Mouse (Mus musculus): ENCODE measurements around the gene Scube1.

Gene Scube1

DNA sequence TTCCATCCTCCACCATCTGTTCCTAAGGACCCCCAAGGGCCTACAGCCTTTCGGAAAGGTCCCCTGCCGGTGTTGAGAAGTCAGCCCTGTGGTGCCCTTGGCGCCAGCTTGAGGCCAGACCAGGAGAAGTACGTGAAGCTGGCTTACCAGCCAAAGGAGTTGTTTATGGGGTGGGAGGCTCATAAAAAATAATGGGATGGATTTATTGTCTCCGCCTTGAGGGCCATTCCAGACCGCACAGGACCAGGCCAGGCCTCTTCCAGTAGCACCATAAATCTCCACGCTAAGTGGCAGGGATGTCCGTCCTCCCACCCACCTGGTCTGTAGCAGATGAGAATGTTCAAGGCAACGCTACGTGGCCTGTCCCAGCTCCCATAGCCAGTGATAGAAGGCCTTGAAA is 58.4 kb downstream of the Scube1 start:
- no peak for DNase-seq (ENCODE audit: extremely low read depth, low read depth)

DNA sequence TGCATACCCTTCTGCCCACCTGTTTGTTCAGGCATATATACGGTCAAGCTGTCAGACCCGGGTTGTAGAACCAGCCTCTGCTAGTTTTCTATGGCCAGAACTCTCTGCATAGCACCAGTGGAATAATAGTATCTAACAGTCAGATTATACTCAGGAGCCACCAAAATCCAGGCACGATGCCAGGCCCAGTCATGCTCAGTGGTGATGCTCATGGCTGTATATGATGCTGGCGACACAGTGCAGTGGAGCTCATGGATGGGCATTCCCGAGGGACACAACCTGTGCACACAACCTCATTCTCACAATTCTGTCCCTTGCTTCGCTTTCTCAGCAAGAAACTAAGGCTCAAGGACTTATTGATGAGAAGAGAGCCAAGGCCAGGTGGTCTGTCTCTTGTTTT is 58.8 kb downstream of the Scube1 start:
- no peak for DNase-seq (ENCODE audit: extremely low read depth, low read depth)

- DNase-seq (ENCODE audit: extremely low read depth, low read depth) = no peak
Measured at GRCm38 (mm10) chr15:83664722-83665121, 60.1 kb downstream of the Scube1 start.

DNA sequence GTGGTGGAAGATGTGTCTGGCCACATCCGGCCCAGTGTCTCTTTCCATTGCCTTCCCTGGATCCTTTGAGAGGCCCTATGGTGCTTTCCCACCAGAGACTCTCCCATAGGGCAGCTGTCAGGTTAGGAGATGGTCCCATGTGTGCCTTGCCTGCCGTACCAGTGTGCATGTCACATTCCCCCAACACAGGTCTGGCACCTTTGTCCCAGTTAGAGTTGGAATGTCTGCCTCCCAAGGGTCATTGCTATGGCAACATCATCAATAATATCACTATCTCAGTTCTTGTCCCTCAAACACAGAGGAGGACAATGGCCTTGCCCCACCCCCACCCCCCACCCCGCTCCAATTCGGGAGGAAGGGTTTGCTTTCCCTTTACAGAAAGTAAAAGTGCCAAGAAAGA is 61.8 kb downstream of the Scube1 start:
- no peak for DNase-seq (ENCODE audit: extremely low read depth, low read depth)

- DNase-seq (ENCODE audit: extremely low read depth, low read depth) = no peak
Measured at GRCm38 (mm10) chr15:83662106-83662505, 62.7 kb downstream of the Scube1 start.

DNA sequence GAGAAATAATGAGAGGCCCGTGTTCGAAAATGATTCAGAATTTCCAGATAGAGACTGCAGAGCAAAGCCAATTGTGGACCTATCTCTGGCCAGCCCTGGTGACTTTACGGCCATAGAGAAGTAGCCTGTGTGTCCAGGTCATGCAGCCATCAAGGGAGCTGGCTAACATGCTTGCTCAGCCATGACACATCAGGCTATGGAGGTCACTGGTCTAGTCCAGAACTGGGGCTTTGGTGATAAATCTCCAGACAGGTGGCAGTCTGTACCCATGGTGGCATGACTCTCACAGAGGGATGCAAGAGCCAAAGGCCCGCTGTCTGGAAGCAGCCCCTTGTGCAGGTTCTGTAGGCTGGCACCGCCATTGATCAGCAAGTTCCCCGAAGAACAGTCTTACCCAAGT is 82.3 kb downstream of the Scube1 start:
- no peak for DNase-seq (ENCODE audit: extremely low read depth, low read depth)

GRCm38 (mm10) chr15:83640208-83640607 is 84.6 kb downstream of the Scube1 start:
- DNase-seq (ENCODE audit: extremely low read depth, low read depth) = no peak

DNA sequence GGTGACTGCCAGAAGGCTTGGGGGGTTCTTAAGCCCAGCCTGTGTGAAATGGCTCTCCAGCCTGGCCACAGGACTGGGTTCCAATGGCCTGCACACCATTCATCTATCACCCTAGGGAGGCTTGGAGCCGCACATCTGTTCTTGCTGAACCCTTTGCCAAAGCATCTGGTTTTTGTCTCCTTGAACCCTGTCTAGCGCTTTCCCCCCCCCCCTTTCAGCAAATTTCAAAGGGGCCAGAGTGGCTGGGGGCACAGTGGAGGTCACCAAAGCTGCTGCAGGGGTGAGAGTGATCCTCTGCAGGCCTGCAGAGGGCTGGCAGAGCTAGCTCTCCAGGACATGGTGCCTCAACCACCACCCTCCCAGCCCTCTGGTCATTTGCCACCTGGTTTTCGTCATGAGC is 85.7 kb downstream of the Scube1 start:
- DNase-seq (ENCODE audit: extremely low read depth, low read depth) = no peak

DNA sequence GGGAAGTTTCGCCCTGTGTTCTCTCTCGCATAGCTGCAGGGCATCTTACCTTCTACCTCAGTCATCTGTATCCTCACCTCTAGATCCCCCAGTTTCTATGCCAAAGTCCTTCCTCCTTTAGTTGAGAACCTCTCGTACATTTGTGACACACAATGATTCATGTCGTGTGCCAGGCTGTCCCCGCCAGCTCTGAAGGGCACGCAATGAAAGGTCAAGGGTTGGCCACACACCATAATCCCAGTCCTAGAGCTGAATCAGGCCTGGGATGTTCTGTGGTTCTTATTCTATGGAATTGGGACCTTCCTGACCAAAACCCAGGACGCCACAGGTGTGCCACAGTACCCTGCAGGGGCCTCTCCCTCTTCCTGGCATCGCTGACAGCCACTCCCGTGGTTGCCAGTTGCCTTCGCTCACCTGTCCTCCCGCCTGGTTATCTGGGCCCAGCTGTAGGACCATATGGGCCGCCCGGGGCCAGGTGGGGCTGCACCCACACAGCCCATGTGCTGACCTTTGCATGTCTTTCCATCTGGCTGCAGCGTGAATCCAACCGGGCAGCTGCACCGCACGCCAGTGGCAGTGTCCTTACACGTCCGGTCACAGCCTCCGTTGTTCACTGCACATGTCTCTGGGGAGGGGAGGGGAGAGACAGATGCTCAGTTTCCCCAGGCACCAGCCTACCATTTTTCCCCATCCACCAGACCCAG is 86.5 kb downstream of the Scube1 start:
- DNase-seq (ENCODE audit: extremely low read depth, low read depth) = no peak

GRCm38 (mm10) chr15:83636759-83637158 is 88.1 kb downstream of the Scube1 start:
- DNase-seq (ENCODE audit: extremely low read depth, low read depth) = no peak

DNA sequence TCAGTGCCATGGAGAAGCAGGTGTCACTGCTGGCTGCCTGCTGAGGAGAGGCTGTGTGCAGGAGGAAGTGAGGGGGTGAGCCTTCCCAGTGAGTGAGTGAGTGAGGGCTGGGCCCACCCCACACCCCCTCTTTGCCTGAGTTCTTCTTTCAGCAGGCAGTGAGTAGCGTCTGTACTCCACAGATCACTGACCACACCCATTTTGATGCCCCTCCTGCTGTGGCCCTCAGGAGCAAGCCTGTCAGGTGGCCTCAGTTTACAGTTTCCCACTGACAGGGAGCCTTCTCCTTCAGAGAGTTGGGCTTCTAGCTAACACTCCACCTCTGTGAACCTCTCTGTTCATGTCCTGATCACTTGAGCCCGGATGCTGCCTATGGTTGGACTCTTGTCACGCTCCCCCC is 89.6 kb downstream of the Scube1 start:
- DNase-seq (ENCODE audit: extremely low read depth, low read depth) = no peak

DNA sequence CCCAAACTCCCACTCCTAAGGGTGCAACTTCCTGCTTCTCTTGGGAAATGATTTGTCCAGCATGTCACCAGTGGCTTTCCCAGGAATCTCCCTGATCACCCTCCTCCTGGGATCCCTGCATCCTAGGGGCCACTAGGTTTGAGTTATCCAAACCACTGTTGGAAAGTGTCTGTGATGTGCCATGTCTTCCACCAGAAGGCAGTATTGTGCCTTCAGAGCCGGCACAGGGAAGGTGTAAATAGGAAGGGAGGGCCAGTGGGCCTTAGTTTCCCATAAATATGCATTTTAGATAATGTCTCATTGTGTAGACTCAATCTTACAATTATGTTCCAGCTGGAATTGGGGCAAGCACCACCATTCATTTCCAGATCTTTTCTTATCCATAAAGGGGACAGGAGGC is 90.7 kb downstream of the Scube1 start:
- DNase-seq (ENCODE audit: extremely low read depth, low read depth) = no peak

DNA sequence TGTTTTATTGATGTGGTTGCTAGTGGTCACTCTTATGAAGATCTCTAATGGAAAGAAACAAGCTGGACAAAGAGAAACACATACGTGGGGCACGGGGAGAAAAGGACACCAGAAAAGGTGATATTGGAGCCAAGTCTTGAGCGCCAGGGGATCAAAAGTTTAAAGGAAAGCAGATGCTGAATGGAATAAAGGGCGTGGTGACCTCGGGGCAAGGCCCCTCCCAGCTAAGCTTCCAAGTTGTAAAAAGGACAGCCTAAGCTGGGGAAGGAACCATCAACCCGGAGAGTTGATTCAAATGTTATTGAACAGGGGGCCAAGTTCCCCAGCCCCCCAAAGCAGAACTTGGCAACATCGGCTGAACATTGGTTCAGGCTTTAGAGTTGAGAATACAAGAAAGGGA is 93.8 kb downstream of the Scube1 start:
- DNase-seq (ENCODE audit: extremely low read depth, low read depth) = no peak

- no peak for DNase-seq (ENCODE audit: extremely low read depth, low read depth)
Measured at GRCm38 (mm10) chr15:83629716-83630115, 95.1 kb downstream of the Scube1 start.

- no peak for DNase-seq (ENCODE audit: extremely low read depth, low read depth)
Measured at GRCm38 (mm10) chr15:83626142-83626645, 98.6 kb downstream of the Scube1 start.

- DNase-seq (ENCODE audit: extremely low read depth, low read depth) = no peak
Measured at GRCm38 (mm10) chr15:83615245-83615644, 109.6 kb downstream of the Scube1 start.

DNA sequence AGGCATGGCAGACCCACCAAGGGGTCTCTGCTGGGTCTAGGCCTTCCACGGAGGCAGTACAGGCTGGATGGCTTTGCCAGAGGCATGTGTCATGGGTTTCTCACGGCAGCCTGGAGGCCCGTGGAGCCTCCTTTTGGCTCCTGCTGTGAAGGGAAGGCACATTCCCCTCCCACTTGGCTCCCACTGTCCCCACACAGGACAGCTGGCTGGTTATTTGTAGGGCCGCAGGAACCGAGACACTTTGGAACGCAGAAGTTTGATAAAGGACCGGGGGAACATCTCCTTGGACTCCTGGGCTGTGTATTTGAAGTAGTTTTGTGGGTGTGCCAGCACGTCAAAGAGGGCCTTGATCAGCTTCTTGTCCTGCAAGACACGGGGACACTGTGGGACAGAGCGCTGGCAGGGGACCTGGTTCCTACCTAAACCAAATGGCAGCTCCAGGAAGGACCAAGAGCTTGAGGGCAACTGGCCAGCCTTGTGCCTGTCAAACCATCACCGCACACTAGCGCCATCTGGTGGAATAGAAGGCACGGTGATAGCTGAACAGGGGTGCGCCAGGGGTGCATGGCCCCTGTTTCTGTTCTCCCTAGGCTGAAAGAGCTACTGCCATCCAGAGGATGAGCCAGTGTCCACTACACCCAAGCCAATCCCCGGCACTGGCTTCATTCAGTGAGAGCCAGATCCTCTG is 117.6 kb downstream of the Scube1 start:
- peak; percentile 31 for DNase-seq (ENCODE audit: extremely low read depth, low read depth)

DNA sequence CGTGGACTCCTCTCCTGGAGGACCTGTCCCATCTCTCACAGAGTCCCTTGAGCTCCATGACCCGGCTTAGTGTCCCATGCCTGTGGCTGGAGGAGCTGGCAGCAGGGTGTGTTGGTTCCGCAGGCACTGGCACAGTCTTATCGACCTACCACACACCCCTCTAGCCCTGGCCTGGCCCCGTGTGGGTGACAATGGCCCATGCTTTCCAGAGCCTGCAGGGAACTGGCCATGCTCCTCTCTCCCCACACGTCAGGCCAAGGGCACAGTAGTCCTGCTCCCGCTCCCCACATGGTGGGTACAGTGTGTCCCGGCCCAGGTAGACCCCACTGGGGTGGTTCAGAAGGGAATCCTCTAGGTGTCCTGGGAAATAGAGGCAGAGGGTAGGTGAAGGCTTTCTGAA is 118.1 kb downstream of the Scube1 start:
- DNase-seq (ENCODE audit: extremely low read depth, low read depth) = no peak

GRCm38 (mm10) chr15:83606216-83606615 is 118.6 kb downstream of the Scube1 start:
- no peak for DNase-seq (ENCODE audit: extremely low read depth, low read depth)

GRCm38 (mm10) chr15:83603426-83603825 is 121.4 kb downstream of the Scube1 start:
- no peak for DNase-seq (ENCODE audit: extremely low read depth, low read depth)

DNA sequence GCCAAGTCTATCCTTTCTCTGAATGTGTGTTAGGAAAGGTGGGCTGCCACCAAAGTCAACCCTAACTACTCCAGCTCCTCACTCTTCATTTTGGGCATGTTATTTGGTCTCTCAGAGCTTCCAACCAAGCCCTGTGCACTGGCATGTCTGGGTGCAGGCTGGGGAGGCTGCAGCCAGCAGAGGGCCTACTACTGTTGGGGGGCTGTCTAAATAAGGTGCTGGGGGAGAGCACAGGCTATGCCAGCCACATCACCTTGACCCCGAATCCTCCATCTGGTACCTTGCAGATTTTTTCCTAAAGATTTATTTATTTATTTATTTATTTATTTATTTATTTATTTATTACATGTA is 121.8 kb downstream of the Scube1 start:
- no peak for DNase-seq (ENCODE audit: extremely low read depth, low read depth)

DNA sequence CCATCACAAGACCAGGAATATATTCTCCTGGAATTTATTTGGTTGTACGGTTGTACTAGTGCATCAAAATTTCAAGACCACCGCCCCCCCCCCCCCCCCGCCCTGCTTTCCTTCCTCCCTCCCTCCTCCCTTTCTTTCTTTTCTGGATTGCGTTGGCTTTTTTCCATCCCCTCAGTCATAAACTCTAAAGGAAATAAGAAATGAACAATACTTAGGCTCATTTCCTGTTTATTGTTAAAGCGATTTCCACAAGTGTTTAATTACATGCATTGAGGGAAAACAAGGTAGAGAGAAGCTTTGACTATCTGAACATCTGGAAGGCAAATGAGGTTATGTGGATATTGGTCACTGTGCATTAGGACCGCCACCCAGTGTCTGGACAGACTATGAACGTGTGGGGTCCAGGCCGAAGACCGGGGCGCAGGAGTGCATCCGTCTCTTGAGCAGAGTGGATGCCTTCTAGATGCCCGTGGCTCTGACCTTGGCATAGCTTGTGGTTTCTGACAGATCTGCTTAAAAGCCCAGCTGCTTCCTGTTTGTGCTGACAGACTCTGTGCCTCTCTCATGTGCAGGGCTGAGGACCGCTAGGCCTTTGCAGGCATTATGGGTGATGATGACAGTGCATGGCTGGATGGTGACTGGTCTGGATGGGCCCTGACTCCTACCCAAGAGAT is 122.3 kb downstream of the Scube1 start:
- DNase-seq (ENCODE audit: extremely low read depth, low read depth) = no peak

DNA sequence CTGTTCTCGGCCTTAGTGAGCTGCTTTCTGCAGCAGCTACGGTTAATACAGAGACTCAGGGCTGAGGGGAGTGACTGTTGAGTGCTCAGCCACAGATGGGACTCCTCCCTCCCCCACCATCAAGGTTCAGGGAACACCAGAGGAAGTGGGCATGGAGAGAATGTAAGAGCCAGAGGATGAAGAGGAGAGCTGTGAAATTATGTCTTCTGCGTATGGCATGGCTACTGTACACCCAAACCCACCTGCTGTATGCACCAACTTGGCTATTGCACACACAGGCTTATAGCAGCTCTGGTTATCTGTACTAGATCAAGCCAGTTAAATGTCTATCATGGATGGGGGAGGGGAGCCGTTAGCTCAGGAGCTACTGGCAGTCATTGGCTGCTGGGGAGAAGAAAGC is 123.6 kb downstream of the Scube1 start:
- DNase-seq (ENCODE audit: extremely low read depth, low read depth) = no peak
